Mouse (Mus musculus): Measurements from ENCODE around the gene Map3k5.

DNA sequence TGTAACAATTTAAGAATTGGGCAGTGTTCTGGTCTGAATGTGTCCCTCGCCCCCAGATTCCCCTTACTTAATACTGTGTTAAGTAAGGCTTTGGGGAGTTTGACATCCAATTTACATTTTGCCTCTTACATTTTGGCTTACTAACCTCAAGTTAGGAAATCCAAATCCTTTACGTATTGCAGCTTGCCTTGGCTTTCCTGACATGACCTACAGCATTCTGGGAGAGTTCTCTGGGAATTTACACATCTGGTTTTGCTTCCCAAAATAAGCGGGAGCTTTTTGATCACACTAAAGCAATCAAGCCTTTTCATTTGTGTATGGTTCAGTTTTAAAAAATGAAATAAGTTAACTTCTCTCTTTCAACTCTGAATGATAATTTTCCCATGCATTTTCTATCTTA, 1.3 kb upstream of the Map3k5 start:
- TF ChIP-seq POLR2A (IDR thresholded peaks at IDR 0.05; ENCODE audit: insufficient read depth, low read depth, low read length) (no peak), CTCF (IDR thresholded peaks at IDR 0.05; ENCODE audit: insufficient read depth, low read depth, low read length) (no peak)

Measured in olfactory bulb, adult 2 months (tissue).